Mouse (Mus musculus) layer of hippocampus, postnatal 36 days (tissue): ENCODE results near the gene Nacc1. TPM values are rescaled to one million over a fixed set of nuclear protein-coding genes. Genes with fewer than 3 reads are reported as not detected.

Source experiments
- DNase-seq, 2 experiments: peaks; one replicate each; pipeline ENCODE4 v3.0.0; 2022
- total RNA-seq, 2 experiments: library from RNA; stranded (reverse); gene quantifications; 2 replicates each; pipeline ENCODE4 v1.2.3; 2021

Nacc1 gene
- total RNA-seq, 2 experiments from 2014 or later: 85.9 to 92.2 TPM

GRCm38 (mm10) chr8:84661961-84662571, 25.6 kb downstream of the Nacc1 start:
- DNase-seq: peak in 1 of 2 experiments; percentile 54

- DNase-seq: no peak
Measured at GRCm38 (mm10) chr8:84661458-84661871, 26.2 kb downstream of the Nacc1 start.

- no peak for DNase-seq
Measured at GRCm38 (mm10) chr8:84660819-84661457, 26.7 kb downstream of the Nacc1 start.

- DNase-seq: no peak
Measured at GRCm38 (mm10) chr8:84659936-84660818, 27.5 kb downstream of the Nacc1 start.

- DNase-seq: no peak
Measured at GRCm38 (mm10) chr8:84658951-84659350, 28.7 kb downstream of the Nacc1 start.

DNA sequence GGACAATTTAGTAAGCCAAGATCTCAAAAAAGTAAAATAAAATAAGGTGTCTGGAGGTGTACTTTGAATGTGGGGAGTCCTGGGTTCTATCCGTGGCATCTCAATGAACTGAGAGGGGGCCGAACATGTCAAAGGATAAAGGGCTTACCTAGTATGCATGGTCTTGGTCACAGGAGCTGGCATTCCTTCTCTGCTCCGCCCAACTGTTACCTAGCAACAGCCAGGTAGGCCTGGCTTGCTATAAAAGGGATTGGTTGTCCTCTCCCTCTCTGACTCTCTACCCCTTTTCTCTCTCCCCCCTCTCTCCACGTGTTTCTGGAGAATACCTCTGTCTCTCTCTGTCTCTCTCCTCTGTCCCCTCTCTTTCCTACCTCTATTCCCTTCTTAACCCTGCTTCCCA, 30.0 kb downstream of the Nacc1 start:
- DNase-seq: no peak

- DNase-seq: no peak
Measured at GRCm38 (mm10) chr8:84657203-84657602, 30.5 kb downstream of the Nacc1 start.

GRCm38 (mm10) chr8:84656641-84657126, 31.0 kb downstream of the Nacc1 start:
- DNase-seq: no peak

DNA sequence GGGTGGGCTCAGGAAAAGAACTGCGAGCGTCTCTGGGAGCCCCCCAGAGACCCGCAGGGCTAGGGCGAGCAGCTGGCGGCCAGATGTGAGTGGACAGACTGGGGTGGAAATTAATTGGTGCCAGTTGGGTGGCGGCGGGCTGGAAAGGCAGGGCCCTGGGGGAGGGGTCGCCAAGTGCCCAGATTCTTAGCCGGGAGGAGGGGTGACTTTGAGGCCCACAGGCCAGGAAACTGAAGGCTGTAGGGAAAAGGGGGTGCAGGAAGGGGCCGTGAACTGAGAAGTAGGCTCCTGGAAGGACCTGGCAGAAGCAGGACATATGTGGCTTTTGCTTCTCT, 31.5 kb downstream of the Nacc1 start:
- DNase-seq: no peak

DNA sequence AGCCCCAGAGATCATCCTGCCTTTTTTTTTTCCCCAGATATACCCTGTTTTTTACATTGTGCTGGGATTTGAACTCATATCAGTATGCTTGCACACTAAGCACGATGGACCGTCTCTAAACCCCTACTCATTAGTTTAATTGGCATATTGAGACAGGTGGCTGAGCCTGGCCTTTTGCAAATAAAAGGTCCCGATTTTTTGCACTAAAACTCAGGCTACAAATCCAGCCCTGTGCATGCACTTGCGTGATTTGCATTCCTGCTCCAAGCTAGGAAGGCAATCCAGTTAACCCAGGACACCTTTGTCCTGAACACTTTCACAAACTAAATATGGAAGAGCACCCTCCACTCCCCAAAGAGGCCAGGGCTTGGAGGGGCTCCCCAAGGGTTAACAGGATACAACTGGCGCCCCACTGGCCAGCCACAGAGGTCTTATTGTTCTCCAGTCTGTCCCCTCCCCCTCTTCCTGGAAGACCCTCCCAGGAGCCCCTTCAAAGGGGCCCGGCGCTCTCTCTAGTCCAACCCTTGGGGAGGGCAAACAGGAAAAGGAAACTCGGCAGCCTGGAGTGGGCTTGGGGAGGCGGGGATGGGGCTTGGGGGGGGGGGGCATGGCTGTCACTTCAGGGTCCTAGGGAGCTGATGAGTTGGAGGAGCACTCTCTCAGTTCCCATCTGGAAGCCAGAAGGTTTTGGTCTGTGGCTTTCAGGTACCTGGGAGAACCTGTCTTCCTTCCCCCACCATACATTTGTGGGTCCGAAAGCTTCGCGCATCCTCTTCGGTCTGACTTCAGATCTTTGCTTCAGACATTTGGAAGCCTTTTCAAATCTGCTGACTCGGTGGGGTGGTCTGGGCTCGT, 32.1 kb downstream of the Nacc1 start:
- DNase-seq: no peak

DNA sequence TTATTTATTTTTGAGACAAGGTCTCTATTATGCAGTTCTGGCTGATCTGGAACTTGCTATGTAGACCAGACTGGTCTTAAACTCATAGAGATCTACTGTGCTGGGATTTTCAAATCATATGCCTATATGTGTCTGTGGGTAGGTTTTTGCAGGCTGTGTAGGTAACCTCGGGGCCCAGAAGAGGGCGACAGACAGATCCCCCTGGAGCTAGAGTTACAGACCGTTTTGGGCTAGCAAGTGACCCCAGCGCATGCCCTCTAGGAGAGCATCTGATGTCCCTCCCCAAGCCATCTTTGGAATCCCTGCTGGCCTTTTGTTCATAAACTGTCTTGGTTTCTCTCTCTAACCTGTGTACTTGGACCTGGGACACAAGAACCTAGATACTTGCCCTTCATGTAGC, 33.1 kb downstream of the Nacc1 start:
- DNase-seq: no peak

- DNase-seq: no peak
Measured at GRCm38 (mm10) chr8:84653092-84653631, 34.5 kb downstream of the Nacc1 start.

- no peak for DNase-seq
Measured at GRCm38 (mm10) chr8:84650213-84650612, 37.4 kb downstream of the Nacc1 start.

- DNase-seq: no peak
Measured at GRCm38 (mm10) chr8:84647461-84647901, 40.2 kb downstream of the Nacc1 start.

GRCm38 (mm10) chr8:84646800-84647199, 40.9 kb downstream of the Nacc1 start:
- DNase-seq: no peak

DNA sequence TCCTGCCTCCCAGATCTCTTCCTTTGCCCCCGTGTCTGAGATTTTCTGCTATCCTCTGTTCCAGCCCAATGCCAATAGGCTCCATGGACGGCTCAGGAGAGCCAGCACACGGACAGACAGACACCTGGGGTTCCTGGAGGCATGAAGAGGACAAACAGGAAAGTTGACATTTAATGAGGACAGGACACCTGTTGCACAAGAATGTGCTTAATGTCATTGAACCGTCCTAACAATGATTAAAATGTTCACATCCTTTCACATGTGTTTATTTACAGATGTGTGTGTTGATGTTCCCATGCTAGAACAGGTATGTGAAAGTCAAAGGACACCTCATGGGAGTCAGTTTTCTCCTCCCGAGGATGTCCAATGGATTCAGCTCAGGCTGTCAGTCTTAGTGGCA, 44.6 kb downstream of the Nacc1 start:
- no peak for DNase-seq

GRCm38 (mm10) chr8:84641578-84642361, 45.9 kb downstream of the Nacc1 start:
- DNase-seq: no peak

DNA sequence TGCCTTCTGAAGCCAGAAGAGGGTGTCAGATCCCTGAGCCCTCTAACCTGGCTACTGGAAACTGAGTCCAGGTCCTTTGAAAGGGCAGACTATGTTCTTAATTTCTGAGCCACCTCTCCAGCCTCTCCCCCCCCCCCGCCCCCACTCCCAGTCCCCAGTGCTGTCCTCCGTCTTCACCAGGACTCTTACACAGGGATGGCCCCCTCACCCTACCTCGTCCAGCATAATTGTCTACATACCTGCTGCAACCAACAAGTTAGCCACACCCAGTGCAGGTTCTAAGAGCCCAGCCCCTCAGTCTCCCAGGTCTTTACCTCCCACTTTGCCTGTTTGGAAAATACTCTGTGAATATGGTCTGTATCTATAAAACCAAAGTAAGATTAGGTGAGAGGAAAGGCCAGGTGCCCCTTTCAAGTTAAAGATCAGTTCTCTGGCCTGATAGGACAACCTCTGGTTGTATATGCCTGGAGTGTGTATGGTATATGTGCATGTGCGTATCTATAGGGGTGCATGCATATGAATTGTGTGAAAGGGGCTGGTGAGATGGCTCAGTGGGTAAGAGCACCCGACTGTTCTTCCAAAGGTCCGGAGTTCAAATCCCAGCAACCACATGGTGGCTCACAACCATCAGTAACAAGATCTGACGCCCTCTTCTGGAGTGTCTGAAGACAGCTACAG, 46.9 kb downstream of the Nacc1 start:
- DNase-seq: no peak

GRCm38 (mm10) chr8:84640010-84640588, 47.6 kb downstream of the Nacc1 start:
- no peak for DNase-seq
